Mouse (Mus musculus): ENCODE data around the gene Pif1.

DNA sequence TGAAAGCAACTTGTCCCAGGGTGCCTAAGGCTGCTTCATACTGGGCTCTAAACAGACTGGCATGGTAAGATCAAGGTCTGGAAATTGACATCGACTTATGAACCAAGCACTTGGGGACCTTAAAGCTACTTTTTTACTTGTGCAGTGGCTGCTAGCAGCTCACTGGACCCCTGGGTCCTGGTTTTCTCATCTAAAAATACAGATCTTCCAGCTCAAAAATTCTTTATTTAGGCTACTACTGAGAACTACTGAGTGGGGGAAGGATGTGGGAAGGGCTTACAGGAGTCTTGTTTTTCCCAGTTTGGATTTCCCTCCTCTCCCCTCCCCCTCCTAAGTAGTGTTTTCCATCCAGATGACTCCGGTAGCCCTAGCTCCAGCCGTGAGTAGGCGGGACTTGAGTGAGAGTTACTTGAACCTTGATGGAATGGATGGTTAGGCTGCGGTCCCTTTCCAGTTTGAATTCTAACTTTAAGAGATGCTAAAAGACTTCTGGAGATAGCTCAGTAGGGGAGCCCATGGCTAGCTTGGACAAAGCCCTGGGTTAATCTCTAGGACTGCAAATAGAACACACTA, 54.0 kb downstream of the Pif1 start:
- TF ChIP-seq USF1 (IDR thresholded peaks at IDR 0.05; ENCODE audit: low read depth, low read length) (no peak), JUND (conservative IDR thresholded peaks at IDR 0.05; ENCODE audit: low read depth, low read length) (no peak), CTCF (conservative IDR thresholded peaks at IDR 0.05 in 1 of 2, IDR thresholded peaks at IDR 0.05 in 1 of 2; ENCODE audit: low read depth in 2 of 2, low read length in 2 of 2) (no peak), POLR2A (IDR thresholded peaks at IDR 0.05; ENCODE audit: low read depth, low read length) (no peak), EP300 (IDR thresholded peaks at IDR 0.05; ENCODE audit: low read length) (no peak), MXI1 (IDR thresholded peaks at IDR 0.05; ENCODE audit: low read depth, low read length) (no peak), ZMIZ1 (IDR thresholded peaks at IDR 0.05; ENCODE audit: low read depth, low read length) (no peak), ELF1 (IDR thresholded peaks at IDR 0.05; ENCODE audit: low read depth, low read length) (no peak), POLR2AphosphoS2 (IDR thresholded peaks at IDR 0.05; ENCODE audit: low read depth, low read length) (no peak), MAX (IDR thresholded peaks at IDR 0.05; ENCODE audit: low read length) (no peak), MAZ (IDR thresholded peaks at IDR 0.05; ENCODE audit: low read depth, low read length) (no peak), SMC3 (IDR thresholded peaks at IDR 0.05; ENCODE audit: low read depth, low read length) (no peak), IRF4 (IDR thresholded peaks at IDR 0.05; ENCODE audit: low read depth, low read length) (no peak), TCF12 (IDR thresholded peaks at IDR 0.05; ENCODE audit: low read depth, low read length) (no peak)
